Mouse (Mus musculus) midbrain, postnatal 0 days (tissue): ENCODE measurements around the gene Mrps18a. TPM values are rescaled to one million over a fixed set of nuclear protein-coding genes. Genes with fewer than 3 reads are reported as not detected.

Experiments used
- ATAC-seq: fragments of 200-750 bp; cut with Nextera tagmentation; 2 replicates; pipeline ENCODE4 v1.8.0; 2017; ENCODE audit warnings: moderate number of reproducible peaks, mild to moderate bottlenecking, moderate TSS enrichment, moderate library complexity; ENCODE audit not compliant: low FRiP score
- DNase-seq: peaks from one replicate; pipeline ENCODE4 v3.0.0-alpha.2; 2015; ENCODE audit warnings: low spot score
- H3K27ac ChIP-seq: fragments of 300-500 bp; sonication (generic); 2 replicates; pipeline ENCODE4 v1.5.1; 2014; ENCODE audit warnings: low read depth, mild to moderate bottlenecking, low read length, mixed read lengths
- H3K27me3 ChIP-seq: fragments of 300-500 bp; sonication (generic); 2 replicates; pipeline ENCODE4 v1.6.1; 2014; ENCODE audit warnings: low read length, control low read depth, mixed read lengths; ENCODE audit not compliant: insufficient read depth
- H3K36me3 ChIP-seq: fragments of 300-500 bp; sonication (generic); 2 replicates; pipeline ENCODE4 v1.6.1; 2014; ENCODE audit warnings: low read length, control low read depth, mixed read lengths; ENCODE audit not compliant: insufficient read depth
- H3K4me1 ChIP-seq: fragments of 300-500 bp; sonication (generic); 2 replicates; pipeline ENCODE4 v1.6.1; 2014; ENCODE audit warnings: mild to moderate bottlenecking, control low read depth, antibody characterized with exemption, low read length, mixed read lengths; ENCODE audit not compliant: insufficient read depth
- H3K4me2 ChIP-seq: fragments of 300-500 bp; sonication (generic); 2 replicates; pipeline ENCODE4 v1.6.1; 2014; ENCODE audit warnings: low read depth, mild to moderate bottlenecking, low read length, mixed read lengths; ENCODE audit not compliant: poor library complexity, severe bottlenecking
- H3K4me3 ChIP-seq: fragments of 300-500 bp; sonication (generic); 2 replicates; pipeline ENCODE4 v1.5.1; 2014; ENCODE audit warnings: low read depth, mild to moderate bottlenecking, low read length, moderate library complexity
- H3K9ac ChIP-seq: fragments of 300-500 bp; sonication (generic); replicated peaks from 2 replicates; pipeline ENCODE4 v1.6.1; 2014; ENCODE audit warnings: mild to moderate bottlenecking, low read length, moderate library complexity, mixed read lengths; ENCODE audit not compliant: poor library complexity, severe bottlenecking
- H3K9me3 ChIP-seq: fragments of 300-500 bp; sonication (generic); 2 replicates; pipeline ENCODE4 v1.6.1; 2016; ENCODE audit warnings: low read length, control low read depth
- CTCF ChIP-seq: IDR thresholded peaks from 2 replicates; pipeline ENCODE4 v1.5.1; 2016; ENCODE audit warnings: antibody characterized with exemption, mild to moderate bottlenecking
- WGBS: fragments of 180-500 bp; shearing (Covaris S2); extraction: QIAGEN DNeasy Blood & Tissue Kit; methylation state at CpG from one replicate; pipeline ENCODE4 v1.1.7; 2014; 5-methylcytosine and 5-hydroxymethylcytosine counted together
- polyA plus RNA-seq: library from polyadenylated mRNA; unstranded; fragments of >200 nt; fragmentation: Nextera tagmentation; extraction: Ambion mirVana; gene quantifications from 2 replicates; pipeline ENCODE4 v1.2.1, GENCODE M21; 2015
- total RNA-seq: library from RNA; depleted of rRNA; stranded (reverse); fragments of >200 nt; gene quantifications from 2 replicates; pipeline ENCODE4 v1.2.3, GENCODE M21; 2014

Gene Mrps18a
- total and polyA plus RNA-seq, 2 experiments from 2014 or later, result 63.7 to 173 TPM

- Histone ChIP-seq H3K4me2 (no peak overlapping the region), H3K27me3 (no peaks in the 10 kb centered on the region), H3K36me3 (no peaks in the 10 kb centered on the region), H3K9me3 (no peaks in the 10 kb centered on the region), H3K27ac (no peak overlapping the region), H3K4me3 (no peak overlapping the region), H3K4me1 (peaks cover 3% of the 10 kb centered on the region; the same call in 1 of the 2 replicates), H3K9ac (no peak overlapping the region)
- DNase-seq, result no peak
- TF ChIP-seq CTCF, result peak; percentile 21; the same call in 1 of the 2 replicates
- WGBS, result 79% methylated on average over 2 of the region's 2 CpGs
- ATAC-seq, result no peak
Measured at GRCm38 (mm10) chr17:46079037-46079436, 31.7 kb upstream of the Mrps18a start.

GRCm38 (mm10) chr17:46080388-46080787 lies 30.4 kb upstream of the Mrps18a start:
- no peak overlapping the region for H3K9ac ChIP-seq
- no peaks in the 10 kb centered on the region for H3K36me3 ChIP-seq
- TF ChIP-seq CTCF, result no peak
- no peaks in the 10 kb centered on the region for H3K9me3 ChIP-seq
- no peak overlapping the region for H3K4me3 ChIP-seq
- peaks cover 7% of the 10 kb centered on the region; the same call in 1 of the 2 replicates for H3K4me1 ChIP-seq
- no peak overlapping the region for H3K4me2 ChIP-seq
- no peak overlapping the region for H3K27ac ChIP-seq
- WGBS, result 57% methylated on average over 7 of the region's 7 CpGs
- no peak for DNase-seq
- no peak for ATAC-seq
- H3K27me3 ChIP-seq, result no peaks in the 10 kb centered on the region

GRCm38 (mm10) chr17:46081042-46081441 lies 29.7 kb upstream of the Mrps18a start:
- Histone ChIP-seq H3K27me3 (no peaks in the 10 kb centered on the region), H3K4me3 (no peak overlapping the region), H3K4me2 (no peak overlapping the region), H3K36me3 (no peaks in the 10 kb centered on the region), H3K9me3 (no peaks in the 10 kb centered on the region), H3K4me1 (peaks cover 7% of the 10 kb centered on the region; the same call in 1 of the 2 replicates), H3K27ac (no peak overlapping the region), H3K9ac (no peak overlapping the region)
- ATAC-seq (no peak), DNase-seq (no peak)
- 43% methylated on average over 5 of the region's 5 CpGs for whole genome bisulfite sequencing
- TF ChIP-seq CTCF, result no peak

GRCm38 (mm10) chr17:46081657-46082056 lies 29.1 kb upstream of the Mrps18a start:
- no peak for TF ChIP-seq CTCF
- no peak for ATAC-seq
- DNase-seq, result no peak
- WGBS, result 64% methylated on average over 6 of the region's 7 CpGs
- H3K36me3 ChIP-seq, result no peaks in the 10 kb centered on the region
- no peaks in the 10 kb centered on the region for H3K9me3 ChIP-seq
- H3K27ac ChIP-seq, result no peak overlapping the region
- no peaks in the 10 kb centered on the region for H3K27me3 ChIP-seq
- no peak overlapping the region for H3K4me3 ChIP-seq
- H3K9ac ChIP-seq, result no peak overlapping the region
- H3K4me1 ChIP-seq, result peaks cover 7% of the 10 kb centered on the region; the same call in 1 of the 2 replicates
- H3K4me2 ChIP-seq, result no peak overlapping the region

- DNase-seq (no peak), ATAC-seq (no peak)
- H3K27ac ChIP-seq, result no peak overlapping the region
- H3K9ac ChIP-seq, result no peak overlapping the region
- WGBS, result 90% methylated on average over 3 of the region's 3 CpGs
- TF ChIP-seq CTCF, result no peak
- no peaks in the 10 kb centered on the region for H3K9me3 ChIP-seq
- no peak overlapping the region for H3K4me2 ChIP-seq
- H3K27me3 ChIP-seq, result no peaks in the 10 kb centered on the region
- no peaks in the 10 kb centered on the region for H3K36me3 ChIP-seq
- peaks cover 7% of the 10 kb centered on the region; the same call in 1 of the 2 replicates for H3K4me1 ChIP-seq
- H3K4me3 ChIP-seq, result no peak overlapping the region
Measured at GRCm38 (mm10) chr17:46083381-46083780, 27.4 kb upstream of the Mrps18a start.

GRCm38 (mm10) chr17:46084091-46084501 lies 26.7 kb upstream of the Mrps18a start:
- DNase-seq (peak; percentile 92), ATAC-seq (peak; percentile 81; the same call in 1 of the 2 replicates)
- no peaks in the 10 kb centered on the region for H3K27me3 ChIP-seq
- H3K4me3 ChIP-seq, result no peak overlapping the region
- WGBS, result 11% methylated on average over 10 of the region's 10 CpGs
- no peak for TF ChIP-seq CTCF
- H3K9me3 ChIP-seq, result no peaks in the 10 kb centered on the region
- peak overlapping the region; percentile 28 for H3K4me2 ChIP-seq
- H3K4me1 ChIP-seq, result peaks cover 7% of the 10 kb centered on the region; the same call in 1 of the 2 replicates
- H3K9ac ChIP-seq, result no peak overlapping the region
- no peaks in the 10 kb centered on the region for H3K36me3 ChIP-seq
- no peak overlapping the region for H3K27ac ChIP-seq
